Mouse (Mus musculus) thymus, adult 2 months (tissue): ENCODE measurements around the gene Hyou1.

Experiments
- CTCF ChIP-seq: fragments of 200-500 bp; IDR thresholded peaks from 2 replicates; pipeline ENCODE4 v1.5.1; 2012; ENCODE audit warnings: mild to moderate bottlenecking, control low read depth, low read length, moderate library complexity, borderline replicate concordance; ENCODE audit not compliant: control insufficient read depth, poor library complexity, insufficient read depth; ENCODE audit errors: extremely low read depth
- POLR2A ChIP-seq: fragments of 200-500 bp; IDR thresholded peaks from 2 replicates; pipeline ENCODE4 v1.6.1; 2012; ENCODE audit warnings: mild to moderate bottlenecking, low read length, control low read depth, moderate library complexity; ENCODE audit not compliant: control insufficient read depth, poor library complexity, insufficient read depth; ENCODE audit errors: extremely low read depth

DNA sequence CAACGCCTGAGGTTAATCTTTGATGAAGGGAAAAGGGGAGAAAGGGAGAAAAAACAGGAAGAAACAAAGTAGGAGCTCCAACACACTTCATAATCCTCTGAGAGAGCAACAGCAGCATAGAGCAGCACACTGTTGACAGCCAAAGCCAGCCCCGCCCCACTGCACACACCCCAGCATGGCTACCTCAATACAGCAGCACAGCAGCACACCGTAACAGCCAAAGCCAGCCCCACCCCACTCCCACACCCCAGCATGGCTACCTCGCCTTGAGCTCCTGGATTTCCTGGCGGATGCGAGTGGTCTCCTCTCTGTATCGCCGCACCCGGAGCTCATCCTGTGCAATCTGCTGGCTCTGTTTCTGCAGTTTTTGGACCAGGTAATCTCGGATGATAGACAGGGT, 27.0 kb upstream of the Hyou1 start:
- TF ChIP-seq POLR2A (no peak), CTCF (no peak)
